Mouse (Mus musculus) MEL (cell line): ENCODE measurements around the gene Abcc8. TPM values are rescaled to one million over a fixed set of nuclear protein-coding genes. Genes with fewer than 3 reads are reported as not detected.

Source experiments
- DNase-seq: peaks from one replicate; pipeline ENCODE4 v3.0.0; 2011; ENCODE audit warnings: low read depth, low spot score
- H3K27ac ChIP-seq: 2 replicates; pipeline ENCODE4 v1.5.1; 2012; ENCODE audit warnings: low read depth, mild to moderate bottlenecking, control low read depth, low read length, moderate library complexity; ENCODE audit not compliant: control insufficient read depth
- H3K27me3 ChIP-seq, 2 experiments: fragments of 150-350 bp in 1 of 2; sonication (generic) in 1 of 2; 2 replicates each; pipeline ENCODE4 v1.6.1; 2012; ENCODE audit warnings: low read length in 2 of 2, mild to moderate bottlenecking in 2 of 2, improper control_type of control experiment in 1 of 2, moderate library complexity in 1 of 2; ENCODE audit not compliant: insufficient read depth in 2 of 2, control insufficient read depth in 1 of 2
- H3K36me3 ChIP-seq, 2 experiments: 2 replicates each; pipeline ENCODE4 v1.6.1; 2012 to 2014; ENCODE audit warnings: low read length in 2 of 2, improper control_type of control experiment in 1 of 2, inconsistent platforms in 1 of 2, mild to moderate bottlenecking in 1 of 2; ENCODE audit not compliant: insufficient read depth in 2 of 2, control insufficient read depth in 1 of 2
- H3K4me1 ChIP-seq, 2 experiments: fragments of 150-350 bp in 1 of 2; sonication (generic) in 1 of 2; 2 replicates each; pipeline ENCODE4 v1.6.1; 2012; ENCODE audit warnings: low read length in 2 of 2, improper control_type of control experiment in 1 of 2, mild to moderate bottlenecking in 1 of 2; ENCODE audit not compliant: insufficient read depth in 2 of 2, control insufficient read depth in 1 of 2
- H3K4me3 ChIP-seq, 2 experiments: fragments of 150-350 bp in 1 of 2; sonication (generic) in 1 of 2; 2 replicates each; pipeline ENCODE4 v1.5.1; 2012; ENCODE audit warnings: low read depth in 2 of 2, low read length in 2 of 2, mild to moderate bottlenecking in 2 of 2, moderate library complexity in 2 of 2, control low read depth in 1 of 2, improper control_type of control experiment in 1 of 2; ENCODE audit not compliant: control insufficient read depth in 1 of 2, insufficient read depth in 1 of 2
- H3K79me2 ChIP-seq: 2 replicates; pipeline ENCODE4 v1.6.1; 2012; ENCODE audit warnings: mild to moderate bottlenecking, low read length, moderate library complexity; ENCODE audit not compliant: control insufficient read depth, poor library complexity, insufficient read depth
- H3K9ac ChIP-seq: 2 replicates; pipeline ENCODE4 v1.6.1; 2012; ENCODE audit warnings: low read depth, mild to moderate bottlenecking, control low read depth, low read length, moderate library complexity; ENCODE audit not compliant: control insufficient read depth, poor library complexity, severe bottlenecking
- H3K9me3 ChIP-seq: fragments of 150-350 bp; sonication (generic); replicated peaks from 2 replicates; pipeline ENCODE4 v1.6.1; 2012; ENCODE audit warnings: mild to moderate bottlenecking, low read length, improper control_type of control experiment, moderate library complexity; ENCODE audit not compliant: insufficient read depth
- CHD1 ChIP-seq: IDR thresholded peaks from 2 replicates; pipeline ENCODE4 v1.6.1; 2012; ENCODE audit warnings: low read depth, mild to moderate bottlenecking, inconsistent platforms, low read length, improper control_type of control experiment
- CHD2 ChIP-seq: IDR thresholded peaks from 2 replicates; pipeline ENCODE4 v1.6.1; 2011; ENCODE audit warnings: low read length, improper control_type of control experiment
- ELF1 ChIP-seq: IDR thresholded peaks from 2 replicates; pipeline ENCODE4 v1.6.1; 2014; ENCODE audit warnings: low read depth, mild to moderate bottlenecking, inconsistent platforms, low read length, improper control_type of control experiment, moderate library complexity
- EP300 ChIP-seq, 2 experiments: IDR thresholded peaks; 2 replicates each; pipeline ENCODE4 v1.6.1; 2011; ENCODE audit warnings: improper control_type of control experiment in 2 of 2, low read length in 2 of 2, low read depth in 1 of 2, mild to moderate bottlenecking in 1 of 2
- ETS1 ChIP-seq: IDR thresholded peaks from 2 replicates; pipeline ENCODE4 v1.6.1; 2012; ENCODE audit warnings: low read depth, mild to moderate bottlenecking, inconsistent platforms, low read length, improper control_type of control experiment, moderate library complexity
- HCFC1 ChIP-seq: IDR thresholded peaks from 2 replicates; pipeline ENCODE4 v1.6.1; 2012; ENCODE audit warnings: low read depth, mild to moderate bottlenecking, inconsistent platforms, low read length, improper control_type of control experiment, moderate library complexity
- JUND ChIP-seq: IDR thresholded peaks from 2 replicates; pipeline ENCODE4 v1.6.1; 2011; ENCODE audit warnings: low read depth, mild to moderate bottlenecking, improper control_type of control experiment, low read length
- MAFK ChIP-seq: IDR thresholded peaks from 2 replicates; pipeline ENCODE4 v1.6.1; 2011; ENCODE audit warnings: low read depth, mild to moderate bottlenecking, low read length, improper control_type of control experiment, borderline replicate concordance
- MAX ChIP-seq: IDR thresholded peaks from 2 replicates; pipeline ENCODE4 v1.6.1; 2011; ENCODE audit warnings: low read length, improper control_type of control experiment
- MEF2A ChIP-seq: IDR thresholded peaks from 2 replicates; pipeline ENCODE4 v1.6.1; 2014; ENCODE audit warnings: low read depth, mild to moderate bottlenecking, inconsistent platforms, low read length, improper control_type of control experiment; ENCODE audit not compliant: poor library complexity, insufficient replicate concordance, severe bottlenecking; ENCODE audit errors: extremely low read depth
- MYC ChIP-seq: IDR thresholded peaks from 2 replicates; pipeline ENCODE4 v1.6.1; 2011; ENCODE audit warnings: low read depth, mild to moderate bottlenecking, low read length, improper control_type of control experiment, moderate library complexity
- NRF1 ChIP-seq: IDR thresholded peaks from 2 replicates; pipeline ENCODE4 v1.6.1; 2014; ENCODE audit warnings: low read depth, mild to moderate bottlenecking, inconsistent platforms, low read length, improper control_type of control experiment, moderate library complexity; ENCODE audit not compliant: poor library complexity, insufficient read depth, severe bottlenecking
- POLR2A ChIP-seq, 2 experiments: IDR thresholded peaks; 2 replicates each; pipeline ENCODE4 v1.6.1; 2011 to 2012; ENCODE audit warnings: low read length in 2 of 2, mild to moderate bottlenecking in 2 of 2, control low read depth in 1 of 2, improper control_type of control experiment in 1 of 2, low read depth in 1 of 2, moderate library complexity in 1 of 2; ENCODE audit not compliant: control insufficient read depth in 1 of 2, insufficient read depth in 1 of 2, poor library complexity in 1 of 2
- POLR2AphosphoS2 ChIP-seq: IDR thresholded peaks from 2 replicates; pipeline ENCODE4 v1.6.1; 2011; ENCODE audit warnings: low read length, improper control_type of control experiment
- RAD21 ChIP-seq: IDR thresholded peaks from 2 replicates; pipeline ENCODE4 v1.6.1; 2011; ENCODE audit warnings: mild to moderate bottlenecking, low read depth, low read length, improper control_type of control experiment
- TAL1 ChIP-seq: IDR thresholded peaks from 2 replicates; pipeline ENCODE4 v1.6.1; 2012; ENCODE audit warnings: mild to moderate bottlenecking, inconsistent platforms, low read length, moderate library complexity, mixed read lengths
- UBTF ChIP-seq: IDR thresholded peaks from 2 replicates; pipeline ENCODE4 v1.6.1; 2012; ENCODE audit warnings: low read depth, mild to moderate bottlenecking, inconsistent platforms, low read length, improper control_type of control experiment, moderate library complexity, borderline replicate concordance; ENCODE audit not compliant: insufficient read depth
- ZKSCAN1 ChIP-seq: IDR thresholded peaks from 2 replicates; pipeline ENCODE4 v1.6.1; 2012; ENCODE audit warnings: low read depth, mild to moderate bottlenecking, inconsistent platforms, low read length, improper control_type of control experiment, moderate library complexity
- ZNF384 ChIP-seq: IDR thresholded peaks from 2 replicates; pipeline ENCODE4 v1.6.1; 2012; ENCODE audit warnings: low read depth, mild to moderate bottlenecking, inconsistent platforms, low read length, improper control_type of control experiment
- polyA plus RNA-seq, 2 experiments: library from polyadenylated mRNA; stranded (reverse) in 1 of 2; unstranded in 1 of 2; fragments of >175 nt in 1 of 2; fragments of >200 nt in 1 of 2; gene quantifications; 2 replicates each; pipeline versions ENCODE4 v1.2.1 to v1.2.4; 2012; ENCODE audit warnings: low replicate concordance in 2 of 2, low read depth in 1 of 2; ENCODE audit not compliant: insufficient read length in 2 of 2, insufficient read depth in 1 of 2, missing spikeins in 1 of 2
- total RNA-seq: library from RNA; depleted of rRNA; stranded (reverse); fragments of 300-350 nt; gene quantifications from 2 replicates; pipeline ENCODE4 v1.2.3, GENCODE M21; 2012

Abcc8 gene
- total and polyA plus RNA-seq, 3 experiments, result not detected

DNA sequence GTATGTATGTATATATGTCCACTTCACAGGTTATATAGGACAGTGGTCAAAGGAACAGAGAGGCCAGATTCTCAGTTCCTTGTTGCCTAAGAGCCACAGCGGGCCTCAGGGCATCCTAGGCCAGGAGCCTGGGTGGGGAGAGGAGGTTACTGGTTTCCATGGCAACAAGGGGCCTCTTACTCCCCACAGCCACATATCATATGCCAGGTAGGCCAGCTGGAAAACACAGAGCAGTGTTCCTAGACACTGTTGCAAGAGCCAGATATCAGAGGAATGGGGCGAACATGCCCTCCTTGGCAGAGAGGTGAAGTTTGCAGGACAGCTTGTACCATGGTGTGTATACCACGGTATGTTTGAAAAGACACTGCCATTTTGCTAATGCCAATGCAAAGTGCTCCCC is 66.4 kb downstream of the Abcc8 start:
- no peak for TF ChIP-seq ZKSCAN1
- no peak for TF ChIP-seq POLR2AphosphoS2
- TF ChIP-seq ELF1, result no peak
- no peak for TF ChIP-seq MAFK
- TF ChIP-seq MYC, result no peak
- TF ChIP-seq JUND, result no peak
- TF ChIP-seq UBTF, result no peak
- no peak for TF ChIP-seq MAX
- TF ChIP-seq TAL1, result no peak
- no peak for TF ChIP-seq CHD2

DNA sequence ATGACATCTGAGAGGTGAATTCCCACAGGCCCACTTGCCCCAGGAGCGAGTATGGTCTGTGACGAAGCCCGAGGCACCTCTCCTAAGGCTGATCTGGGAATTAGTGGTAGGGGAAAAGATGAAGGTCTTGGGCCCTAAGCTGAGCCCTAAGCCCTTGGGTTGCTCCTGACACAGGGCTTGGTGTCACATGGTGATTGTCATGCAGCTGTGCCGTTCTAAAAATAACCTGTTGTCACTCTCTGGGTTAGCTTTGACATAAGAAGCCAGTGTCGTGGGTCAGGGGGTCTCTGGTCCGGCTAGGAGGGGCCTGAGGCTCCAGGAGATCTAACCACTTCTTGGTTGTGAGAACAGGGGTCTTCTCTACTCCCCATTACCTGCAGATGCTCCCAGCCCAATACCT is 67.9 kb downstream of the Abcc8 start:
- no peak for TF ChIP-seq MYC
- no peak for TF ChIP-seq RAD21
- no peak for TF ChIP-seq ZKSCAN1
- no peak for TF ChIP-seq TAL1
- TF ChIP-seq MEF2A, result no peak
- no peak for TF ChIP-seq EP300 (IDR thresholded peaks at IDR 0.05; ENCODE audit: low read depth in 1 of 2, low read length in 2 of 2)
- no peak for TF ChIP-seq ETS1
- no peak for TF ChIP-seq ZNF384
- no peak for TF ChIP-seq NRF1
- TF ChIP-seq CHD1, result no peak
- TF ChIP-seq POLR2A (IDR thresholded peaks at IDR 0.05; ENCODE audit: control insufficient read depth in 1 of 2, insufficient read depth in 1 of 2, low read depth in 1 of 2, low read length in 2 of 2, poor library complexity in 1 of 2), result no peak
- no peak for TF ChIP-seq HCFC1
- Histone ChIP-seq H3K27me3 (no peaks in the 10 kb centered on the region), H3K79me2 (no peaks in the 10 kb centered on the region)

More for the DNA sequence above, 66.4 kb downstream of the Abcc8 start:
- H3K4me3 ChIP-seq, result no peak overlapping the region
- no peak for DNase-seq
- H3K27me3 ChIP-seq, result no peaks in the 10 kb centered on the region
- no peak overlapping the region for H3K9ac ChIP-seq
- H3K79me2 ChIP-seq, result no peaks in the 10 kb centered on the region
- no peaks in the 10 kb centered on the region for H3K4me1 ChIP-seq
- H3K36me3 ChIP-seq, result no peaks in the 10 kb centered on the region
- H3K9me3 ChIP-seq, result no peaks in the 10 kb centered on the region
- H3K27ac ChIP-seq, result no peak overlapping the region

More for the DNA sequence above, 67.9 kb downstream of the Abcc8 start:
- no peak for DNase-seq
- H3K4me3 ChIP-seq, result no peak overlapping the region
- no peak overlapping the region for H3K9ac ChIP-seq
- H3K36me3 ChIP-seq, result no peaks in the 10 kb centered on the region
- H3K27ac ChIP-seq, result no peak overlapping the region
- no peaks in the 10 kb centered on the region for H3K9me3 ChIP-seq
- H3K4me1 ChIP-seq, result no peaks in the 10 kb centered on the region
